Mouse (Mus musculus): ENCODE measurements around the gene Ccdc60. TPM values are rescaled to one million over a fixed set of nuclear protein-coding genes. Genes with fewer than 3 reads are reported as not detected.
A peak's percentile ranks its signal among the peaks of the same experiment; 100 is the strongest.

Ccdc60 gene
- polyA plus RNA-seq, 1 experiment from 2014 or later, result 2.0 TPM

- H3K4me2 ChIP-seq, result no peak overlapping the region
- no peaks in the 10 kb centered on the region for H3K27me3 ChIP-seq (replicated peaks)
- H3K27ac ChIP-seq, result peak overlapping the region; percentile 44; the same call in 1 of the 2 replicates
- no peaks in the 10 kb centered on the region for H3K36me3 ChIP-seq
- H3K9ac ChIP-seq, result no peak overlapping the region
- H3K4me1 ChIP-seq, result no peaks in the 10 kb centered on the region
- H3K9me3 ChIP-seq, result no peaks in the 10 kb centered on the region
- H3K4me3 ChIP-seq (replicated peaks), result no peak overlapping the region
- peak; percentile 53; the same call in 1 of the 2 replicates for ATAC-seq (ENCODE audit: insufficient read depth, low FRiP score, low read depth)
- 74% methylated on average over 17 of the region's 17 CpGs for WGBS
These were observed 19.3 kb downstream of the Ccdc60 start for GRCm38 (mm10) chr5:116269212-116270145.

DNA sequence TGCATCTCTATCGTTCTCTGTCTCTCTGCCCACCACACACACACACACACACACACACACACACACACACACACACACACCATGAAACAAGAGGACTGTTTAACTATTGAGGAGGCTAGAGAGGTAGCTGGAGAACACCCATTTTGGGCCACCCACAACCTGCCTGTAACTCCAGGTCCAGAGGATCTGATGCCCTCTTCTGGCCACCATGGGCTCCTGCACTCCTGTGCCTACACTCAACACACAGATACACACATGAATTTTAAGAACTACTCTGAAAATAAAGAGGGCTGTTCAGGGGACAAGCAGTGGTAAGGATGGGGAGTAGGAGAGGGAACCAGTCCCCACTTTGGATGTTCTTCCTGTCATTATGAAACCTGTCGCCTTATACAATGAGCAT is 26.1 kb downstream of the Ccdc60 start:
- Histone ChIP-seq H3K4me2 (no peak overlapping the region), H3K4me1 (no peaks in the 10 kb centered on the region), H3K27me3 (replicated peaks) (no peaks in the 10 kb centered on the region), H3K9me3 (no peaks in the 10 kb centered on the region), H3K4me3 (replicated peaks) (no peak overlapping the region), H3K36me3 (no peaks in the 10 kb centered on the region), H3K27ac (no peak overlapping the region), H3K9ac (no peak overlapping the region)
- no peak for ATAC-seq (ENCODE audit: insufficient read depth, low FRiP score, low read depth)
- WGBS, result 89% methylated on average over 2 of the region's 2 CpGs

DNA sequence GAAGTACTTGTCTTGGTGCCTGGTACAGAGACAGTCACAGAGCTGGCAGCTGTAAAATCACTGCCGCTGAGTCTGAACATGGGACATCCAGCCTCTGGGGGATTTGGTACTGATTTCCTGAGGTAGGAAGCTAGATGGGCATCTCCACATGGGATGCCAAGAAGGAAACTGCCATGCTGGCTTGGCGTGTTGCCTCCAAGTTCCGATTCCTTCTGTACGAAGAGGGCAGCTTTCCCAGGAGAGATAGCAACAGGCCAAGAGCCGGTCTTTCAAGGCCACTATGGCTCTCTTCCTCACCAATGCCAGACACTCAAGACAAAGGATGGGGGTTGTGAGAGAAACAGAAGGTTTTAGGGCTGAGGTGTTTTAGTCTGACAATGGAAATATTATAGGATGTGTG is 26.8 kb downstream of the Ccdc60 start:
- Histone ChIP-seq H3K9ac (no peak overlapping the region), H3K27me3 (replicated peaks) (no peaks in the 10 kb centered on the region), H3K9me3 (no peaks in the 10 kb centered on the region), H3K4me2 (no peak overlapping the region), H3K4me1 (no peaks in the 10 kb centered on the region), H3K36me3 (no peaks in the 10 kb centered on the region), H3K4me3 (replicated peaks) (no peak overlapping the region), H3K27ac (no peak overlapping the region)
- ATAC-seq (ENCODE audit: insufficient read depth, low FRiP score, low read depth), result no peak
- 89% methylated on average over 5 of the region's 5 CpGs for WGBS

GRCm38 (mm10) chr5:116260356-116260755 is 28.4 kb downstream of the Ccdc60 start:
- H3K4me3 ChIP-seq (replicated peaks), result no peak overlapping the region
- no peak overlapping the region for H3K4me2 ChIP-seq
- 85% methylated on average over 5 of the region's 5 CpGs for WGBS
- H3K9me3 ChIP-seq, result no peaks in the 10 kb centered on the region
- no peak overlapping the region for H3K9ac ChIP-seq
- ATAC-seq (ENCODE audit: insufficient read depth, low FRiP score, low read depth), result no peak
- H3K27me3 ChIP-seq (replicated peaks), result no peaks in the 10 kb centered on the region
- H3K36me3 ChIP-seq, result no peaks in the 10 kb centered on the region
- H3K4me1 ChIP-seq, result no peaks in the 10 kb centered on the region
- H3K27ac ChIP-seq, result no peak overlapping the region

DNA sequence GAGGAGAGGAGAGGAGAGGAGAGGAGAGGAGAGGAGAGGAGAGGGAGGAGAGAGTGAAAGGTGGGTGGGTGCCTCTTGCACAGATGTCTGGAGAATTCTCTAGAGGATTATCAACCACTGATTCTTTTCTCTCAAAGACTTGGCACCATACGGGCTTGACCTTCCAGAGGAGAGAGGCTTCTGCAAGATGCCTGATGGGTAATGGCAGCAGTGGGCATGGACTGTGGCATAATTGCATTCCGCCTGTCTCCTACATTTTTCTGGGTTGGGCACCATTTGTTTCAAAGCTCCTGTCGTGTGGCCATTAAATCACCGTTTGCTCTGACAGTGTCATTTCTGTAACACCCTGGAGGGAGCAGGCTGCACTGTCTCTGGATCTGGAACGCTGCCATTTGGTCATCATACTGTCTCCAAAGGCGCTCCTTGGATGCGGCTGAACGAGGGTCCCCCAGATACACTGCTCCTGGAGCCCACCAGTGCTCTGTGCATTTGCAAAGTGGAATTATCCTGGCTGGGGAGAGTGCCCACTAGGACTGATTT is 30.4 kb downstream of the Ccdc60 start:
- 56% methylated on average over 8 of the region's 8 CpGs for WGBS
- no peak overlapping the region for H3K4me3 ChIP-seq (replicated peaks)
- no peak overlapping the region for H3K4me2 ChIP-seq
- no peaks in the 10 kb centered on the region for H3K4me1 ChIP-seq
- no peaks in the 10 kb centered on the region for H3K36me3 ChIP-seq
- no peak overlapping the region for H3K9ac ChIP-seq
- no peak overlapping the region for H3K27ac ChIP-seq
- H3K27me3 ChIP-seq (replicated peaks), result no peaks in the 10 kb centered on the region
- no peaks in the 10 kb centered on the region for H3K9me3 ChIP-seq
- no peak for ATAC-seq (ENCODE audit: insufficient read depth, low FRiP score, low read depth)

- Histone ChIP-seq H3K4me1 (no peaks in the 10 kb centered on the region), H3K4me3 (replicated peaks) (no peak overlapping the region), H3K9ac (no peak overlapping the region), H3K9me3 (no peaks in the 10 kb centered on the region), H3K4me2 (no peak overlapping the region), H3K27me3 (replicated peaks) (no peaks in the 10 kb centered on the region), H3K36me3 (no peaks in the 10 kb centered on the region), H3K27ac (no peak overlapping the region)
- no peak for ATAC-seq (ENCODE audit: insufficient read depth, low FRiP score, low read depth)
- WGBS, result 68% methylated on average over 4 of the region's 4 CpGs
These were observed 34.9 kb downstream of the Ccdc60 start for GRCm38 (mm10) chr5:116253914-116254313.

DNA sequence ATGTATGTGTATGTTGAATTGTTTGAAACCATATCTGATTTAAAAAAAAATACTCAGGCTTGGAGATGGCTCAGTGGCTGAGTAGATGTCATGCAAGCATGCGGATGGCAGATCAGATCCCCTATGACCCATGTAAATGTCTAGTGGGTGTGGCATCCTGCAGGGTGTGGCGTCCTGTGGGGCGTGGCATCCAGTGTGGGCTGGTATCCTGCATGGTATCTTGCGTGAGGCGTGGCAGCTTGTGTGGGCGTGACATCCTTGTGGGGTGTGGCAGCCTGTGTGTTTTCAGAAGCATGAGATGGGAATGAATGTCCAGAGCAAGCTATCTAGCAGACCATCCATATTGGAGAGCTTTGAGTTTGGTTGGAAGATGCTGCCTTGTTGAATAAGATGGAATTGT is 36.6 kb downstream of the Ccdc60 start:
- Histone ChIP-seq H3K4me2 (no peak overlapping the region), H3K36me3 (no peaks in the 10 kb centered on the region), H3K27me3 (replicated peaks) (no peaks in the 10 kb centered on the region), H3K4me3 (replicated peaks) (no peak overlapping the region), H3K9me3 (no peaks in the 10 kb centered on the region), H3K9ac (no peak overlapping the region), H3K27ac (no peak overlapping the region), H3K4me1 (no peaks in the 10 kb centered on the region)
- WGBS, result 81% methylated on average over 6 of the region's 6 CpGs
- ATAC-seq (ENCODE audit: insufficient read depth, low FRiP score, low read depth), result no peak

DNA sequence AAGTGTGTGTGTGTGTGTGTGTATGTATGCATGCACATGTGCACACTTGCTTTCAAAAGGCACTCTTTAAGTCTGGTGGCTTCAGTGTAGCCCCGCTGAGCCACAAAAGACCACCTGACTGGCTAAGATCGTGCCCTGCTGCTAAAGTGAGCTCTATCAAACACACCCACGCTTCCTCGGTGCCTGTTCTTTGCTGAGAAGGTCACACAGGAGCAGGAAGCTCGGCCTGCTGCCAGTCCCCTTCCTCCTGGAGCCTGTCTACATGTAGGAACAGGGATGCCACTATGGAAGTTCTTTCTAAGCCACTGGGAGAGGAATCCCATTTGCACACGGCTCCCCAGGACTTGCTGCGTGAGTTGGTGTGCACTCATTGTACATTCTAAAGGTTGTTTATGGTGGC is 42.1 kb downstream of the Ccdc60 start:
- no peaks in the 10 kb centered on the region for H3K4me1 ChIP-seq
- no peaks in the 10 kb centered on the region for H3K9me3 ChIP-seq
- H3K4me2 ChIP-seq, result no peak overlapping the region
- H3K4me3 ChIP-seq (replicated peaks), result no peak overlapping the region
- ATAC-seq (ENCODE audit: insufficient read depth, low FRiP score, low read depth), result no peak
- H3K27me3 ChIP-seq (replicated peaks), result no peaks in the 10 kb centered on the region
- H3K27ac ChIP-seq, result no peak overlapping the region
- no peaks in the 10 kb centered on the region for H3K36me3 ChIP-seq
- H3K9ac ChIP-seq, result no peak overlapping the region
- WGBS, result 77% methylated on average over 7 of the region's 7 CpGs

GRCm38 (mm10) chr5:116244476-116244875 is 44.3 kb downstream of the Ccdc60 start:
- no peak overlapping the region for H3K4me2 ChIP-seq
- no peak overlapping the region for H3K27ac ChIP-seq
- H3K36me3 ChIP-seq, result no peaks in the 10 kb centered on the region
- 45% methylated on average over 3 of the region's 3 CpGs for WGBS
- H3K27me3 ChIP-seq (replicated peaks), result no peaks in the 10 kb centered on the region
- H3K4me3 ChIP-seq (replicated peaks), result no peak overlapping the region
- H3K4me1 ChIP-seq, result no peaks in the 10 kb centered on the region
- no peak overlapping the region for H3K9ac ChIP-seq
- no peaks in the 10 kb centered on the region for H3K9me3 ChIP-seq
- ATAC-seq (ENCODE audit: insufficient read depth, low FRiP score, low read depth), result no peak

DNA sequence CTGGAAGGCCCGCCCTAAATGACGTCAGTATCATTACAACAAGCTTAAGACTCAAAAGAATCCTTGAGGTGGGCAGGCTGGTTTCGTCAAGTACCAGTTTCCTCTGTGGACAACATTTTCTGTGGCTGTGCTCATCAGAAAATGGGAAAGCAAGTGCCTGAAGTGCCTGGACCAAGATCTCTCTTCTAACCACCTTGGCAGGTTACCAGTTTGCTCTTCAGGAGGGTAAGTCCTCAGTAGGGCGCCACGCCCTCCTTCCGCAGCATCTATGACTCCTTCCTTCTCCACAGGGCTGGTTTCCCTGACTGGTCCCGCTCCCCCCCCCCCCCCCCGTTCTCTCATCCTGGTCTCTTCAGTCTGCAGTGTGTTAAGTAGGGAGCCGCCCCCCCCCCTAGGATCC is 45.2 kb downstream of the Ccdc60 start:
- H3K27me3 ChIP-seq (replicated peaks), result no peaks in the 10 kb centered on the region
- H3K9me3 ChIP-seq, result no peaks in the 10 kb centered on the region
- H3K9ac ChIP-seq, result no peak overlapping the region
- no peak for ATAC-seq (ENCODE audit: insufficient read depth, low FRiP score, low read depth)
- no peak overlapping the region for H3K27ac ChIP-seq
- H3K4me3 ChIP-seq (replicated peaks), result no peak overlapping the region
- H3K4me2 ChIP-seq, result no peak overlapping the region
- WGBS, result 76% methylated on average over 7 of the region's 9 CpGs
- H3K4me1 ChIP-seq, result no peaks in the 10 kb centered on the region
- H3K36me3 ChIP-seq, result no peaks in the 10 kb centered on the region

- Histone ChIP-seq H3K9ac (no peak overlapping the region), H3K27ac (no peak overlapping the region), H3K36me3 (no peaks in the 10 kb centered on the region), H3K9me3 (no peaks in the 10 kb centered on the region), H3K4me3 (replicated peaks) (no peak overlapping the region), H3K4me1 (no peaks in the 10 kb centered on the region), H3K4me2 (peak overlapping the region; percentile 17; the same call in 1 of the 2 replicates), H3K27me3 (replicated peaks) (no peaks in the 10 kb centered on the region)
- WGBS, result 27% methylated on average over 19 of the region's 19 CpGs
- ATAC-seq (ENCODE audit: insufficient read depth, low FRiP score, low read depth), result no peak
These were observed 56.7 kb downstream of the Ccdc60 start for GRCm38 (mm10) chr5:116231841-116232643.

GRCm38 (mm10) chr5:116228414-116228813 is 60.4 kb downstream of the Ccdc60 start:
- no peak overlapping the region for H3K27ac ChIP-seq
- H3K36me3 ChIP-seq, result no peaks in the 10 kb centered on the region
- no peaks in the 10 kb centered on the region for H3K27me3 ChIP-seq (replicated peaks)
- H3K4me3 ChIP-seq (replicated peaks), result no peak overlapping the region
- no peak overlapping the region for H3K9ac ChIP-seq
- H3K9me3 ChIP-seq, result no peaks in the 10 kb centered on the region
- WGBS, result 71% methylated on average over 6 of the region's 6 CpGs
- ATAC-seq (ENCODE audit: insufficient read depth, low FRiP score, low read depth), result no peak
- no peaks in the 10 kb centered on the region for H3K4me1 ChIP-seq
- H3K4me2 ChIP-seq, result no peak overlapping the region
